Mouse (Mus musculus) embryonic fibroblast, embryonic 13.5 days (primary cell): ENCODE measurements at regions not wholly inside any gene's neighbourhood (a gene's known extent, or its start where the extent isn't known, plus 50 kb on each side); places are given as distances from the start of the nearest gene placed in this dataset.
"Not testable (repeated sequence)": the region's sequence is repeated elsewhere in the genome, so short reads cannot be mapped to it uniquely, and the experiment has no call there.

Source experiments
- H3K27ac ChIP-seq: 2 replicates; pipeline ENCODE4 v1.5.1; 2012; ENCODE audit warnings: low read length, control low read depth, inconsistent platforms; ENCODE audit not compliant: insufficient read depth
- H3K4me1 ChIP-seq: 2 replicates; pipeline ENCODE4 v1.6.1; 2011; ENCODE audit warnings: low read length; ENCODE audit not compliant: control insufficient read depth, insufficient read depth
- H3K4me3 ChIP-seq: 2 replicates; pipeline ENCODE4 v1.5.1; 2011; ENCODE audit warnings: mild to moderate bottlenecking, control low read depth, low read length; ENCODE audit not compliant: insufficient read depth
- CTCF ChIP-seq: IDR thresholded peaks from 2 replicates; pipeline ENCODE4 v1.5.1; 2011; ENCODE audit warnings: mild to moderate bottlenecking, control low read depth, low read length, moderate library complexity, borderline replicate concordance; ENCODE audit not compliant: insufficient read depth
- POLR2A ChIP-seq: IDR thresholded peaks from 2 replicates; pipeline ENCODE4 v1.6.1; 2011; ENCODE audit warnings: low read depth, mild to moderate bottlenecking, control low read depth, low read length, moderate library complexity

- TF ChIP-seq CTCF (no peak), POLR2A (no peak)
- H3K4me1 ChIP-seq = peaks cover 13% of the 10 kb centered on the region
- no peak overlapping the region for H3K27ac ChIP-seq
- no peak overlapping the region for H3K4me3 ChIP-seq
Observed at GRCm38 (mm10) chr16:9094201-9094600, 264.3 kb downstream of the 1810013L24Rik start.

GRCm38 (mm10) chr16:9106211-9106610, 276.3 kb downstream of the 1810013L24Rik start:
- TF ChIP-seq POLR2A = no peak
- TF ChIP-seq CTCF = no peak
- H3K4me3 ChIP-seq = no peak overlapping the region
- no peak overlapping the region for H3K27ac ChIP-seq
- H3K4me1 ChIP-seq = no peaks in the 10 kb centered on the region

- not testable (repeated sequence) for H3K4me3 ChIP-seq, H3K27ac ChIP-seq
Observed at GRCm38 (mm10) chr16:9106676-9107075, 276.8 kb downstream of the 1810013L24Rik start.

GRCm38 (mm10) chr16:9113801-9114200, 283.9 kb downstream of the 1810013L24Rik start:
- Histone ChIP-seq H3K4me1 (no peaks in the 10 kb centered on the region), H3K4me3 (no peak overlapping the region), H3K27ac (no peak overlapping the region)
- no peak for TF ChIP-seq CTCF
- TF ChIP-seq POLR2A = no peak

More at GRCm38 (mm10) chr16:9106676-9107075, 276.8 kb downstream of the 1810013L24Rik start:
- H3K4me1 ChIP-seq = not testable (repeated sequence)

- TF ChIP-seq CTCF (no peak), POLR2A (no peak)
- Histone ChIP-seq H3K27ac (no peak overlapping the region), H3K4me3 (no peak overlapping the region), H3K4me1 (no peaks in the 10 kb centered on the region)
Observed at GRCm38 (mm10) chr16:9115548-9115947, 285.6 kb downstream of the 1810013L24Rik start.

DNA sequence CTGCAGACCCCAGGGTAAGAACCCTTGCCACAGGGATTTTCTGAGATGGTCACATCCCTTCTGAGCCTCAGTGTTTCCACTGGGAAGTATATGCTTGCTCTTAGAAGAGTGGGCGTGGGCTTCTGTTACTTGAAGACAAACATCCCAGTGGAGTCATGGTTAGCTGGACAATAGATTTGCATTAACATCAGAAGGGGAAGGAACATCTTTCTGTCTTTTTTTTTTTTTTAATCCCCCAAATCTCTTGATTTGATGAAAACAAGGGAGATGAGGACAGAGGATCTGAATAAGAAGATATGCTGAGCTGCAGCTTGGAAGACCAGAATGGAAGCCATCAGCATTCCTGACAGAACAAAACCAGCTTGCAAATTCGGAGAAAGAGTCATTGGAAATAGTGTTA, 291.7 kb downstream of the 1810013L24Rik start:
- H3K4me3 ChIP-seq = no peak overlapping the region
- H3K4me1 ChIP-seq = no peaks in the 10 kb centered on the region
- H3K27ac ChIP-seq = no peak overlapping the region
- no peak for TF ChIP-seq POLR2A
- TF ChIP-seq CTCF = no peak

DNA sequence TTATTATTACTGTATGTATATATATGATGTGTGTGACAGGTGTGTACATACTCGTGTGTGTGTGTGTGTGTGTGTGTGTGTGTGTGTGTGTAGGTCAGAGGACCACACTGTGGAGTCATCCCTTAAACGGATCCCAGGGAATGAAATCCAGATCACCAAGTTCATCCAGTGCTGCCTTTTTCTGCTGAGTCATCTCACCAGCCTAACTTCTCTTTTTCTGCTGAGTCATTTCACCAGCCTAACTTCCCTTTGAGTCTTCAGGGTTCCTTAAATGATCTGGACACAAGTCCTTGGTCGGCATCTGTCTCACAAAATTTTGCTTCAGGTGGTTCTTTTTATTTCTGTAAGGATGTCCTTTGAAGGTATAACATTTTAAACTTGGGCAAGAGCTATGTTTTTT, 302.2 kb downstream of the 1810013L24Rik start:
- H3K4me1 ChIP-seq = no peaks in the 10 kb centered on the region
- no peak for TF ChIP-seq CTCF
- no peak for TF ChIP-seq POLR2A
- no peak overlapping the region for H3K4me3 ChIP-seq
- H3K27ac ChIP-seq = no peak overlapping the region

GRCm38 (mm10) chr16:9132778-9133177, 302.9 kb downstream of the 1810013L24Rik start:
- Histone ChIP-seq H3K4me1 (no peaks in the 10 kb centered on the region), H3K4me3 (no peak overlapping the region), H3K27ac (no peak overlapping the region)
- TF ChIP-seq POLR2A = no peak
- no peak for TF ChIP-seq CTCF

DNA sequence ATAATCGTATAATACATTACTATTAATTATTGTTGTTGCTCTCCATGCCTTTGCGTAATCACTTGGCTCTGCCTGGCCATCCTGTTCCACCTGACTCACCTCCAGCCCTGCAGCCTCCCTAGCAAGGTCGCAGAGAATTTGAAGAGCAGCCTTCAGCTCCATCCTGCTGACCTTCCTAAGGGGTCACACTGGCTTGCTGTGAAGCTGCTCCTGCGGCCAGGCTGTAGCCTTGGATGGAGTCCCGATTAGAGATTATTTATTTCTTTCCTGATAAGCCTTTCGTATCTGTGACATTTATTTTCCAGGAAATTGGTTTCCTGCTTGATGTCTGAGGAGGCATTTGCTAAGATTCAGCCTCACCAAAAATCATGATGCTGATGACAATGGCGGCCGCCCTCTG, 305.5 kb downstream of the 1810013L24Rik start:
- Histone ChIP-seq H3K4me3 (no peak overlapping the region), H3K27ac (no peak overlapping the region), H3K4me1 (no peaks in the 10 kb centered on the region)
- TF ChIP-seq POLR2A (no peak), CTCF (no peak)

GRCm38 (mm10) chr16:9138552-9139224, 308.8 kb downstream of the 1810013L24Rik start:
- TF ChIP-seq CTCF (no peak), POLR2A (no peak)
- Histone ChIP-seq H3K4me3 (no peak overlapping the region), H3K4me1 (no peaks in the 10 kb centered on the region), H3K27ac (no peak overlapping the region)
